Mouse (Mus musculus): ENCODE measurements around the gene Thsd1.
"Not testable (repeated sequence)": the region's sequence is repeated elsewhere in the genome, so short reads cannot be mapped to it uniquely, and the experiment has no call there.

Thsd1 gene

GRCm38 (mm10) chr8:22264787-22265186 lies 37.7 kb downstream of the Thsd1 start:
- no peak for DNase-seq (ENCODE audit: low spot score in 2 of 2)

- no peak for DNase-seq (ENCODE audit: low spot score in 2 of 2)
These were observed 38.1 kb downstream of the Thsd1 start for GRCm38 (mm10) chr8:22265194-22265593.

GRCm38 (mm10) chr8:22266809-22267208 lies 39.7 kb downstream of the Thsd1 start:
- DNase-seq (ENCODE audit: low spot score in 2 of 2) = no peak

GRCm38 (mm10) chr8:22273142-22273541 lies 46.0 kb downstream of the Thsd1 start:
- no peak for DNase-seq (ENCODE audit: low spot score in 2 of 2)

- no peak for DNase-seq (ENCODE audit: low spot score in 2 of 2)
These were observed 47.5 kb downstream of the Thsd1 start for GRCm38 (mm10) chr8:22274641-22275040.

- no peak for DNase-seq (ENCODE audit: low spot score in 2 of 2)
These were observed 55.9 kb downstream of the Thsd1 start, which contains the start of gene Tpte for GRCm38 (mm10) chr8:22282999-22283491. TSS of gene Tpte (plus strand) at chr8:22283441.

GRCm38 (mm10) chr8:22302326-22302725 lies 75.2 kb downstream of the Thsd1 start:
- DNase-seq (ENCODE audit: low spot score in 2 of 2) = no peak

GRCm38 (mm10) chr8:22302896-22303306 lies 75.8 kb downstream of the Thsd1 start:
- DNase-seq (ENCODE audit: low spot score in 2 of 2) = no peak

GRCm38 (mm10) chr8:22304045-22304444 lies 76.9 kb downstream of the Thsd1 start:
- not testable (repeated sequence) for DNase-seq (ENCODE audit: low spot score in 2 of 2)

- DNase-seq (ENCODE audit: low spot score in 2 of 2) = no peak
These were observed 79.9 kb downstream of the Thsd1 start for GRCm38 (mm10) chr8:22306999-22307398.
